Mouse (Mus musculus) gastrocnemius, postnatal 10 days (tissue): Measurements from ENCODE around the gene Jak1. TPM values are rescaled to one million over a fixed set of nuclear protein-coding genes. Genes with fewer than 3 reads are reported as not detected.

ENCODE experiments used
- DNase-seq: peaks from one replicate; pipeline ENCODE4 v3.0.0; 2021; ENCODE audit warnings: mixed read lengths
- total RNA-seq, 2 experiments: library from RNA; stranded (reverse); gene quantifications; 2 replicates each; pipeline ENCODE4 v1.2.3; 2021

Jak1 gene
- total RNA-seq, 2 experiments from 2014 or later = 110 to 129 TPM

DNA sequence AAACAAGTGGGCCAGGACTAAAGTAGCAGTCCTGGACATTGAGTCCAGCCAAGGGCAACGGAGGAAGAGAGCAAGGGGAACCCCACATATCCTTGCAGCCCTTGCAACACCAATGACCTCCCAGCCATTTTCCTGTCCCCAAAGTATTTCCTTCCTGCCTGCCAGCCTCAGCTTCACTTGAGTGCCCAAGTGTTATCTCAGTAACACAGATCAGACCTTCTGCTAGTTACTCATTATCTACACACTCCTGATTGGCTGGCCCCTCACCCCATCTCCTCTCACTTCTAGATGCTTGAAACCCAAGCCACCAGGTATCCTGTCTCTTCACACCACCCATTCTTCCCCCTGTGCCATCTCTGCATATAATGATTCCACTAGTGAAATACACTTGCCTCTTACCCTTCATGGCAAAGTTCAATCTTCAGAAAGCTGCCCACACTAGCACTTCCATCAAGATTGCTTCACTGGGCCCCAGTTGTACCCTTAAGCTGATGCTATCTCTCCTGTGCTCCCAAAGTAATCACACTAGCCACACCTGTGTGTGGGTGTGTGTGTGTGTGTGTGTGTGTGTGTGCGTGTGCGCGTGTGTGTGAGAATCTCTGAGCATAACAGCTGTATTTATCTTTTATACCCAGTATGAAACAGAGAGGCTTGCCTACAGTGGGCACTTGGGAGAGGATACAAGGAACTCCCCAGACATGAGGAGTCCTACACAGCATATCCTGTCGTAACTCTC lies 72.7 kb downstream of the Jak1 start:
- no peak for DNase-seq

DNA sequence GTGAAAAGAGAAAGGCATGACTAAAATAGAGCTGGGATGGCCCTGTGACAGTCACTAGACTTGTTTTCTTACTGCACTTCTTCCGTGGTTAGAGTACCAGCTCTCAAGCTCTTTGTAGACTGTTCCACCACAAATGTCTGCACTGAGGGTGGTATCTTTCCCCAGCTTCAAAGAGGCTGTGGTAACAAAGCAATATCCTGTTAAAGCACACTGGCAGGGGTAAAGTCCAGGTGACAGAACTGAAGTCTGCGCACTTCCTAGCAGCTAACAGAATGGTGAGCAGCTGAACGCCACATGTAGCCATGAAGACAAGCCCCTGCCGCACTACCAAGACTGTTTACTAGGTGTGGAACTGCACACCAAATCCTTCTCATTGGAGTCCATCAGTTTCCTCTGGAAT lies 77.7 kb downstream of the Jak1 start:
- DNase-seq = no peak

DNA sequence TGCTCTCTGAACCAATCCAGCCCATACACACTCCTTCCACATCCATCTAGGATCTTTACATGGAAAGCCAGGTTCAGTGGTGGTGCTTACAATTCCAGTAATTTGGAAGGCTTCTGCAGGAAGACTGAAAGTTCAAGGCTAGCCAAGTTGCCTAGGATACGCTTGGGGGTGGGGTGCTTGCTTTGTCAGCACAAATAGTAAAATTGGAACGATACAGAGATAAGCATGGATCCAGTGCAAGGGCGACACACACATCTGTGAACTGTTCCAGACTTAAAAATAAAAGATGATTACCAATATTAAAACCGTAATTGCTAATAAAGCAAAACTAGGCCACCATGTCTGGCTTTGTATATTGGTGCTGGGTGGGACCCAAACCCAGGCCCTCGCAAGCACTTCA lies 78.5 kb downstream of the Jak1 start:
- DNase-seq = no peak

DNA sequence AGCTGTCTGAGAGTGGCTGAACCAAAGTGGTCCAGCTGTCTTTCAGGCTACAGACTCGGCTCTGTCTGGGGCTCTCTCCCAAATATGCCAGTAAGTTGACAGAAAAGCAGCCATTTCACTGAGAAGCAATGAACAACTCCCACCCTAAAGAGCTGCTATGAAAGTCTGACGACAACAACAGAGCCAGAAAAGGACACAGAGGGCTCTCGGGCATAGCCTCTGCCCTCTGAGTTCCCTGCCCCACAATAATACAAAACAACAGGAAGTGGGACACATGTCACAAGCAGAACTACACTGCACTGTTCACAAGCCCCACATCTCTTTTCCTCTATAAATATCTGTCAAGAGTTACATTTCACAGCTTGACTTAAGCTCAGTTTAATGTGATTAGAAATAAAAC lies 79.9 kb downstream of the Jak1 start:
- DNase-seq = no peak

DNA sequence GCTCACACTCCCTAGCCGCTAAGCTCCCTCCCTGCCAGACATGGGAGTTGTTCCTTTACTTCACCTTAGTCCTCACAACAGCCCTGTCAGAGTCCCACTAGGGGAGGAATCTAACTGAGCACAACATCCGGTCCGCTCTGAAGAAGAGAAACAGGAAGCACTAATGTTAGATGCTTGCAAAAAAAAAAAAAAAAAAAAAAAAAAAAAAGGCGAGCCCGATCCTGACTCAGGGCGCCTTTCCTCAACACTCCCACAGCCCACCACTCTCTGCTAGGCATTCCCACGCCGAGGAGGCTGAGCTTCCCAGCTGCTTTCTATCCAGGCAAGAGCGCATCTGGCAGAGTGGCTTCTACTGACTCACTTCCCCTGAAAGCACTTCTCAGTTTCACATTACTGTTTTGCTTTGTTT lies 82.5 kb downstream of the Jak1 start:
- no peak for DNase-seq

DNA sequence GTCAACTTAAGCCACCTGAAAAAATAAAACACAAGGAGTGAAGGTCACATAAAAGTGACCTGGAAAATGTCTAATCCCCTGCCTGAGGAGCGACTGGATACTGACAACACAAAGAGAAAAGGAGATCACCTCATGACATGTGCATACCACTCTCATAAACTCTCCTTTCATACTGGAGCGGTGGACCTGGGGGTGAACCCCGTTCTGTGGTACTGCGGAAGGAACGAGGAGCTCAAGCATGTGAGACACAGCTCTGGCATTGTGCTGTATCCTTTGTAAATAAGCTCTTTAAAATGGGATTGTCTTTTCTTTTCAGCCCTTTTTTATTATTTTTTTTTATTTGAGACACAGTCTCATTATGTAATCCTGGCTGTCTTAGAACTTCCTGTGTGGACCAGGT lies 84.4 kb downstream of the Jak1 start:
- no peak for DNase-seq

DNA sequence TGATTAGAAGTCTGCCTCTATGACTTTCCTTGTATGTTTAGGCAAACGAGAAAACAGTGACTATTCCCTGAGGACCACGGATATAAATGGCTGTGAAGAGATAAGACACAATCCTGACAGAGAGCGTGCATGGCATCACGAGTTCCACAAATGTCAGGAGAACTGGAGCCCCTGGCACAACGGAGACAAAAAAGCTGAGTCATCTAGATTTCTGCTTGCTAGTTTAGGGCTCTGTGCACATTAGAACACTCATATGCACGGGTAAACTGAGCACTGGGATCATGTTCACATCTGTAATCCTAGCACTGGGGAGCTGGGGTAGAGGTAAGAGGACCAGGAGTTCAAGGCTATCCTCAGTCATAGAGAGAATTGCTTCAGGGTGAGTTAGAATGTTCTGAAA lies 85.2 kb downstream of the Jak1 start:
- DNase-seq = no peak

DNA sequence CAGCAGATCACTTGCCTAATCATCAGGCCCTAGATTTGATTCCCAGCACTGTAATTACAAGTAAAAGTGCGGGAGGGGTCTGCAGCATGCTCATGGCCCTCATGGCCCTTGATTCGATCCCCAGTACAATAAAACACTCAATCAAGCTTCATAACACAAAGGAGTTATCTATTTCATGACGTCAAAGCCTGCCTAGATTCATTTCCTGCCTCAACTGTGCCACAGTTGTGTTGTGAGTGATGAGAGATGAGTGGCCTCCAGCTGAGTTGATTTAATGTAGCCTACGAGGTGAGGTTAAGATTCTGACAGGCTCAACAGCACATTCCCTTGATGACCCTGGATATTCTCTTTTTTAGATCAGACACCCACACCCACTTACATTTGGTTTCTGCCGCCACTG lies 86.0 kb downstream of the Jak1 start:
- DNase-seq = no peak

DNA sequence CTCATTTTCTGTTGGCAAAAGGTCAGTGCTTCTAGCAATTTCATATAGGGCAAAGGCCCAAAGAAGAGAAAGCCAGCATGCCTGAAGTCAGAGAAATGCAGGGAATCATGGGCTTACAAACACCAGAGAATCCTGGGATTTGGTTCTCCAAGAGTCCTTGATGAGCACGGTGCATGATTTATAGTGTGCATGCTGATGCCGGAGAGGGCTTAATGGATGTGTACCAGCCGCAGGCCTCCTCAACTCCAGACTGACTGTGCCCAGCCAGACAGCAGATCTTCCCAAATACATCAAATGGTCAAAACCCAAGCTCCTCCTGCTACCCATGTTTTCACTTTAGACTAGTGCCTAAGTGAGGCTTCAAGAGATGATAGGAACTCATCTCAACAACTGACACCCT lies 87.3 kb downstream of the Jak1 start:
- no peak for DNase-seq

DNA sequence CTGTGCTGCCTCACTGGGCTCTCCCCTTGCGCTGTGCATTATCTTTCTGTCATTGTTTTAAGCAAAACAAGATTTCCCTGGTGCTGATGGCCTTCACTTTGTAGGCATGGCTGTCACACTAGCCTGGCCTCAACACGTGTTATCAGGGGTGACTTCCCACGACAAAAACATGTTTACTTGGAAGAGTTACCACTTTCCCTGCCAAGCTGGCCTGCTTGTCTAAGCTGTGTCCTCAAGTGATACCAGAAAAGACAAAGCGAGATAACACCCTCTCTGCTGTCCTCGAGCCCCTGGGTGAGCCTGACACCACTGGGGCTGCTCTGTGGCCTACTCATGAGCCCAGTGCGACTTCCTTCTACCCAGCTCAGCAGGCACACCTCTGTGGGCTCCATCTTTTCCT lies 89.0 kb downstream of the Jak1 start:
- DNase-seq = no peak

DNA sequence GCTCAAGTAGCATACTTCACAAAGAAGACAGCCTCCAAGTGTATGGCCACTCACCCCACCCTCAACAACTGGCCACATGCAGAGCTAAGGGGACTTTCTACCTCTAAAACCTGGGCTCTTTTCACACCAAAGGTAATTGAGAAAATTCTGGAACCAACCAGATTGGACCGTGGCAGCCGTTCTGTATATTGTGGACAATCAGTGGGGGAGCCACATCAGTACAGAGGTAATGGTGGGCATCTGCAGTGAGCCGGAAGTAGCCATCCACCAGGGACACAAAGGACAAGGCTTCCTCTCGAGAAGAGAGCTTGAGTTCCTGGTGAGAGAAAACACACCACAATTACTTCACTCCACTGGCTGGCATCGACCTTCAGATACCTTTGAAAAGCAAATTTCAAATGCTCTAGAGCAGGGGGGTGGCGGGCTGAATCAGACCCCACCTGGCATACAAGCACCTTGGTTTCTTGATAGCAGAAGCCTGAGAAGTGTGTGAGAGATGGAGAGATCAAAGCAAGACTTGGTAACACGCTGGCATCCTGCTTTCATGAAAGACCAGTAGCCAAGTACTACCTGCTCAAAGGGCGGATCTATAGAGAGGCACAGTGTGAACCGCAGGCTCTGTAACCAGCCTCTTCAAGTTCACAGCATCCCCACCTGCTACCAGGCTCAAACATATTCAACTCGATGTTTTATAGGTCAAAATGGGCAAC lies 90.0 kb downstream of the Jak1 start:
- no peak for DNase-seq

DNA sequence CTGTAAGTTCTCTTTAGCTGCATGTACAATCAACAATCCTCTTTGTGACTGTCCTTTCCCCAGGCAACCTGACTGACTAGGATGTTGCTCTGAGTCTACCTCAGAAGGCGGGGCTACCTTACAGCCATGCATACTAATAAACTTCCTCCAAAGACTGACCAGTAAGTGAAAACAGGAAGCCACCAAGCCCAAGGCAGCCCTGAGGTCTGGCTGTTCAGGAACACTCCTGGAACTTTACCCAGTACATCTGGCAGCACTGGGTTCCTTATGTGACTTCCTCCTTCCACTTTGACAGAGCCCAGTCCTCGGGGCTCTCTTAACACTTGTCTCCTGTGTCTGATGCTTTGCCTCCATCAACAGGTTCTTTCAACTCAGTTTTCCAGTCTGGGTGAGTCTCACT lies 92.3 kb downstream of the Jak1 start:
- DNase-seq = no peak

DNA sequence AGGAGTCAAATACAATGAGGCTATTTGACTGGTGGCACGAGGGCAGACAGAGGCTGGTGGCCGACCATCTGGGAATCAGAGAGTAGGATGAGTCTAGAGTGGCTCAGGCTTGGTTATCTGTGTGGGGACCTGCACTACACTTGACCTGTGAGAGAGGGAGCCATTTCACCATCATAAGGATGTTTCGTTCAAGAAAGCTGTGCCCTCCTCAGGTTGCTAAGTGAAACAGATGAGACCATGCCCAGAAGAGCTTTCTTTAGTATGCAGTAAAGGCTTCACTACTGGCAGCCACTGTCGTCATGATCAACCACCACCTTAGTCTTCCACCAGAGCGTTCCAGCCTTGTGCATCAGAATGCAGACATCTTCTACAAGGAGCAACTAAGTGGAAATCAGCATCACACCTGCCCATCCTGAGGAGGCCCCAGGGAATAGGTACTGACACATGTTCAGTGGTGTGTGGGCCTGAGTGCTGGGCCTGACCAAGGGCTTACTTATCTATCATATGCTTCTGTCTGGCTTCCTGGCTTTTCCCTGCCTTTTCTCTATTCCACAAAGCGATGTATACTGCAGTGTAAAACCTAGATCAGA lies 96.8 kb downstream of the Jak1 start:
- no peak for DNase-seq

DNA sequence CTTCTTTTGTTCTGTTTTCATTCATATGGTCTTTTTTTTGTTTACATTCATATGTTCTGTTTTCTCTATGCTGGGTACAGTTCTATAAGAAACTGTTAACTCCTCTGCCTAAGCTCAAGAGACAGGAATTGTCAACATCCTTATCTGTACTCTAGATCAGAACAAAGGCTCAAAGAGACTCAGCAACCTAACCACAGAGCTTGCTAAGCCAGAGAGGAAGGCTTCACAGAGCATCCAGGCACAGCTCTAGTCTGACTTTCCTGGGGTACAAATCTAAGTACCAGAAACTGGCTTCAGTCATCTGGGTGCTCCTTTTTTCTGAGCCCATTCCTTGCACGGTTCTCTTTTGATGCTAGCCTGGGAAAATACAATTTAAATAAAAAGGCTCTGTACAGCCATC lies 97.3 kb downstream of the Jak1 start:
- DNase-seq = no peak

DNA sequence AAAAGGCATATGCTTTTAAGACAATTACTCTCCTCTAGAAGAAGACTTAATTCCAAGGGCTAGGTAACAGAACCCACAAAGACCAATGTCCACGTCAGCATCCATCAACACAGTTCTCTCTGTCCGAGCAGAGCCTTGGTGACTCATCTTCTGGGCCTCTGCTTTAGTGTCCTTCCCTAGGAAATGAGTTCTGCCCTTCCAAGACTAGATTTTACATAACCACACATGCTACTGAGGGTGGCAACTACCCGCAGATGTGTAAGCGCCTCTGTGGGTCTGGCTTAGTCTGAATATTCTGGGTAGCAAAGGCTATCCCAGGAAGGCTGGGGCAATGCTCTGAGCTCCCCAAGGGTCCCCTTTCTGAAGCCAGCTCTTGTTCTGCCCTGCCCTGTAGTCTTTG lies 99.3 kb downstream of the Jak1 start:
- no peak for DNase-seq

DNA sequence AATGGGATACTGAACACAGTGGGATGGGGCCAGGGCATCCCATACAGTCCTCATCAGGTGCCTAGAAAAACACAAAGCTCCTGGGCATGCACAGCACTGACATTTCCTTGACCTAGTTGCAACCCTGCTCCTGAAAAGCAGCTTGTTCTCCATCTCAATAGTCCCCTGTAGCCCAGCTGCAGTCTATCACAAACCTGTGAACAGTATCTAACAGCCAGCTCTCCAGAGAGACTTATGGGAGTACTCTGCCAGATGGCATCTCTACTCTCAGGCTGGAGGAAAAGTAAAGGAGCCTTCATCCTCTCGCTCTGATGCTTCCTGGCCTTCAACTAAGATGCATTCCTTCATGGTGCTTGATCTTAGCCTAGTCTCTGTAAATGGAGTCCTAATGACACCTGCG lies 100.4 kb downstream of the Jak1 start:
- DNase-seq = no peak

DNA sequence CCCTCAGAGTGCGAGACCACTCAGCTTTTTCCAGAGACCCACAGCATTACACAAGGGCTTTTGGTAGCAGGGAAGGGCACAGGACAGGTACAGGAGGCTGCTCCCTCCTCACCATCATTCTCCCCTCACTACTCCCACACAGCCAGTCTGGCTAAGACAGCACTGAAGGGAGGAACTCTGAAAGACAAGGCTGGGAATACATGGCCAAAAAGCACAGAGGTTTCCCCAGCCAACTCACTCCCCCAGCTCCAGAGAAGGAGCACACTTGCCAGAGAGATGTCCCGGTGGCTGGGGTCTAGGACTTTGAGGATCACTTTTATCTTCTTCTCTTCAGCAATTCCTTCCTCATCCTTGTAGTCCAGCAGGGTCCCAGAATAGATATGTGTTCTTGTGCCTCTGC lies 100.9 kb downstream of the Jak1 start:
- DNase-seq = no peak

DNA sequence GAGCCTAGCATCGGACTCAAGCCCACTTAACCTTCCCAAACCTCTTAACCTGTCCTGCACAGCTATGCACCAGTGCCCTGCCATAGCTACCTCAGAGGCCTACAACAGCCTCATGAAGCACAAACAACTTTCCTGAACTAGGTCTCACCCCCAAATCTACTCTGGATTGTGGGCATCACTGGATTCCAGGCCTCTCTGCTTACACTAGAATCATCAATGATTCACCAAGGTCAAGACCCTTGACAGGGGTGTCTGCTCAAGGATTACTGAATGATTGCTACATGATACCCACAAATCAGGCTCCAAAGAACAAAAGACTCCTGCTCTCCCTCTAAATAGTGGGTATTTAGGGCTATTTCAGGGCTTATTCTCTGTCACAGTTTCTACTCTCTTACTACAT lies 104.3 kb downstream of the Jak1 start:
- DNase-seq = no peak

DNA sequence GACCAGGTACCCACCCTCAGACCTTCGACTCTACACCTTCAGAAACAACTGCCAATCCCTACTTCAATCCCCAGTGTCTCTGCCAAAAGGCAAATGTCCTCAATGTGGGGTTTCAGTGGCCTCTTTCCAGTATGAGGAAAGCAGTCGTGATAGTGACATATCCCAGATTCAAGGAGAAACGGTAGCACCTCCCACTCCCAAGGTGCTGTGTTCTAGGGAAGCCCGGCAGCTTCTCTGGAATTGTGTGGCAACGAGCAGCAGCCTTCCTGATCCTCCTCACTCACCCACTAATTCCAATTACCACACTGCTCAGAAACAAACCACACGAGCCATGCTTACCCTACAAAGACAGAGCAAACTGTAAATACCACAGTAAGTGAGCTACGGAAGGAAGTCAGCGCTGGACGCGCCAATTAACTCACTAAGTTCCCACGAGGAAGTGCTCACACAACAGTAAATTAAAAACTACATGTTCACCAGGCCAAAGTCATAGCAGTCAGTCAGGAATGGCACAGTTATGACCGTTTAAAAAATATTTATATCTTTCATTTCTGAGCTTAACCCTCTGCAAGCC lies 105.8 kb downstream of the Jak1 start:
- no peak for DNase-seq

DNA sequence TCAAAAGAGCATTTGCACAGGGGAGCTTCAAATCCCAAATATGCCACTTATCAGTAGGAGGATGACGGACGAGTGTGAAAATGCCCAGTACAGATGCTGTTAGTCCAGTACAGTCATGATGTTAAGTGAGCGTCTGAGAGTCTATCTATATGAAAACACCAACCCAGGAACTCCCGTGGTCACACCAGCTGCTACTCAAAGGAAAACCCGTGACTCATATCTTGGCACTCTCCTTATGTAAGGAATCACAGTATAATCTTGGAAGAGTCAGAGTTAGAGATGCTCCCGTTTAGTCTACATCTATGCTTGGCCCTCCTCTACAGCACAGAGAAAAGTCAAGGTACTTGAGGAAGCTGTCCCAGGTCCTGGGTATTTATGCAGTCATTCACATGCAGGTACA lies 106.8 kb downstream of the Jak1 start:
- no peak for DNase-seq

DNA sequence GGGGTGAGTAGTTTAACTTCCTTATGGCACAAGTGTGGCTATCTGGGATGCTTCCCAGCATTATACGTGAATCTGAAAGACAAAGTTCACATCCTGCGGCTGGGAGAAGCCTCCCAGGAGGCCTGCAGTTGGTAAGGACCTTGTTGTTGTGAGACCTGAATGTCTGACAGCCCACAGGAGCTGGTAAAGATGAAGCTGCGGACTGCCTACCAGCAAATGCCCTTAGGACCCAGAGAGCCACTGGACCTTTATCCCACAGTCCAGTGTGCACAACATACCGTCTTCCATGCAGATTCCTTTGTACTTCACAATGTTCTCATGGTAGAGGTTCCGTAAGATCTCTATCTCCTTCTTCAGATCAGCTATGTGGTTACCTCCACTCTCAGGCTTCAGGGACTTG lies 107.6 kb downstream of the Jak1 start:
- no peak for DNase-seq

DNA sequence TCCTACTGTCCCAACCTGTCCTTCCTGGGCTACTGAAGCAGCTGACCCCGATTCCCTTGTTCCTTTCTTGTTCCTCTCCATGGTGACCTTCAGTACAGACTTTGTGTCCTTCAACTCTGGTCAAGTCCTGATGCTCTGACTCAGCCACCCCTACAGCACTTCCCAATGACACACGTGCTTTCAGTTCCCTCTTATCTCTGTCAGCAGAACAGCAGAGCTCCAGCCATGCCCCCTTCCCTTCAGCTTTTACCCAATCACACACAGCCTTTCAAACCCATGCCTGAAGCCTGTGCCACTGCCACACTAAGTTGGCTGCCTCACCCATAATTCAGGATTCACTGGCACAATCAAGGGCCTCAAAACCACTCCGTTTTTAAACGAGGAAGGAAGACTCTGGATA lies 109.5 kb downstream of the Jak1 start:
- no peak for DNase-seq

DNA sequence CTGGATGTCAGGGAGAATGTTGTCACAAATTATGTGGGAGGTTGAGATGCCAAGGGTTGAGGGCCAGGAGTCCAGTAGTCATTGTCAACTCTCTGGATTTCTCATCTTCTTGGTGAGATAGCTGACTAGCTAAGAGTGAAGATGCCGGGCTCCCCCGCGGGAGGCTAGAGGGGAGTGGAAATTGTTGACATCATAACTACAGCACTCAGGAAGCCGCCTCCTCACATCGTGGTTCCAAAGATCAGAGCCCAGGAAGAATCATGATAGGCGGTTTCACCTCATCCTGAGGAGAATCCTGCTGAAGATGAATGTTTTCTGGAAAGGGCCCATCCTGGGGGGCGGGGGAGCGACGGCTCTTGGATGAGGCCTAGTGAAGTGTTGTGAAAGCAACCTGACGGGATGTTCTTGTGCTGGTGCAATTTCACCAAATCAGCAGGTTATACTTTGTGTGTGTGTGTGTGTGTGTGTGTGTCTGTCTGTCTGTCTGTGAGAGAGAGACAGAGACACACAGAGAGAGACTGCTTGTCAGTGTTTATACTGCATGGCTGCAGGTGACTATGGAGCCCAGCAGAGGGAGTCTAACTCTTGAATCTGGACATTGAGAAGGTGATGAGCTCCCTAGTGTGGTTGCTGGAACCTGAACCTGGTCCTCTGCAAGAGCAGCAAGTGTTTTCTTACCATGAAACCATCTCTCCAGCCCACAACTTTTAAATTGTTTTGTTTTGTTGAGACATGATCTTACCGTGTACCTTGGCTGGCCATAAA lies 118.0 kb downstream of the Jak1 start:
- no peak for DNase-seq
